Mouse (Mus musculus): ENCODE measurements at regions not wholly inside any gene's neighbourhood (a gene's known extent, or its start where the extent isn't known, plus 50 kb on each side); places are given as distances from the start of the nearest gene placed in this dataset.
A peak's percentile ranks its signal among the peaks of the same experiment; 100 is the strongest.

- H3K9me3 ChIP-seq = no peaks in the 10 kb centered on the region
- no peaks in the 10 kb centered on the region for H3K36me3 ChIP-seq
- no peak overlapping the region for H3K4me3 ChIP-seq
- H3K27ac ChIP-seq = no peak overlapping the region
- WGBS = 47% methylated on average over 8 of the region's 8 CpGs
- H3K4me1 ChIP-seq = peaks cover 49% of the 10 kb centered on the region
- no peak overlapping the region for H3K4me2 ChIP-seq (replicated peaks)
- H3K27me3 ChIP-seq = peaks cover 25% of the 10 kb centered on the region
- ATAC-seq (ENCODE audit: insufficient number of reproducible peaks, insufficient read depth, low FRiP score, low TSS enrichment) = no peak
- no peak overlapping the region for H3K9ac ChIP-seq
Observed at GRCm38 (mm10) chr4:154785282-154785987, 51.8 kb upstream of the Ttc34 start.

GRCm38 (mm10) chr4:154787190-154787589, 50.1 kb upstream of the Ttc34 start:
- Histone ChIP-seq H3K27ac (peak overlapping the region; percentile 61; the same call in 1 of the 2 replicates), H3K4me1 (peaks cover 35% of the 10 kb centered on the region), H3K9me3 (no peaks in the 10 kb centered on the region), H3K4me2 (replicated peaks) (no peak overlapping the region), H3K36me3 (no peaks in the 10 kb centered on the region), H3K9ac (no peak overlapping the region), H3K4me3 (no peak overlapping the region), H3K27me3 (peaks cover 22% of the 10 kb centered on the region)
- ATAC-seq (ENCODE audit: insufficient number of reproducible peaks, insufficient read depth, low FRiP score, low TSS enrichment) = peak; percentile 73; the same call in 1 of the 2 replicates
- WGBS = 21% methylated on average over 8 of the region's 8 CpGs
